Mouse (Mus musculus) spleen, adult 2 months (tissue): ENCODE data around the gene Olfr729. TPM values are rescaled to one million over a fixed set of nuclear protein-coding genes. Genes with fewer than 3 reads are reported as not detected.

Experiments used
- DNase-seq, 2 experiments: peaks; one replicate each; pipeline versions ENCODE4 v3.0.0 to v3.0.0-alpha.2; 2012 to 2021; ENCODE audit warnings: low spot score in 2 of 2, low read depth in 1 of 2
- H3K27ac ChIP-seq: fragments of 200-500 bp; 2 replicates; pipeline ENCODE4 v1.5.1; 2012; ENCODE audit warnings: low read length, inconsistent platforms; ENCODE audit not compliant: insufficient read depth
- H3K27me3 ChIP-seq: fragments of 200-500 bp; 2 replicates; pipeline ENCODE4 v1.6.1; 2012; ENCODE audit warnings: mild to moderate bottlenecking, moderate library complexity, low read length, inconsistent platforms; ENCODE audit not compliant: control insufficient read depth, insufficient read depth
- H3K36me3 ChIP-seq: fragments of 200-500 bp; 2 replicates; pipeline ENCODE4 v1.6.1; 2012; ENCODE audit warnings: mild to moderate bottlenecking, low read length, inconsistent platforms; ENCODE audit not compliant: control insufficient read depth, insufficient read depth
- H3K4me1 ChIP-seq: fragments of 200-500 bp; 2 replicates; pipeline ENCODE4 v1.6.1; 2011; ENCODE audit warnings: inconsistent platforms; ENCODE audit not compliant: control insufficient read depth, insufficient read depth, insufficient read length
- H3K4me3 ChIP-seq: fragments of 200-500 bp; 2 replicates; pipeline ENCODE4 v1.5.1; 2011; ENCODE audit warnings: mild to moderate bottlenecking, inconsistent platforms; ENCODE audit not compliant: insufficient read depth, insufficient read length; ENCODE audit errors: extremely low read depth
- CTCF ChIP-seq: fragments of 200-500 bp; IDR thresholded peaks from 2 replicates; pipeline ENCODE4 v1.5.1; 2011; ENCODE audit warnings: mild to moderate bottlenecking, inconsistent platforms; ENCODE audit not compliant: insufficient read depth, insufficient read length, insufficient replicate concordance; ENCODE audit errors: extremely low read depth
- POLR2A ChIP-seq: fragments of 200-500 bp; IDR thresholded peaks from 2 replicates; pipeline ENCODE4 v1.6.1; 2011; ENCODE audit warnings: low read depth, low read length, inconsistent platforms
- WGBS: fragments of 180-500 bp; shearing (Covaris S2); methylation state at CpG from one replicate; pipeline ENCODE4 v1.1.7; 2018; 5-methylcytosine and 5-hydroxymethylcytosine counted together
- polyA plus RNA-seq: library from polyadenylated mRNA; depleted of rRNA; stranded (reverse); fragments of >200 nt; gene quantifications from 2 replicates; pipeline ENCODE4 v1.2.3, GENCODE M21; 2012; rRNA removed

Gene Olfr729
- not detected in 2 replicates for polyA plus RNA-seq

GRCm38 (mm10) chr14:50152810-50153209 lies at the start of gene Olfr729:
Olfr729 (minus strand) TSS chr14:50152910.
- Histone ChIP-seq H3K27me3 (no peaks in the 10 kb centered on the region), H3K4me3 (no peak within 1 kb of the TSS), H3K27ac (no peak within 1 kb of the TSS), H3K36me3 (no peaks in the 10 kb centered on the region), H3K4me1 (no peaks in the 10 kb centered on the region)
- no peak for DNase-seq
- TF ChIP-seq CTCF (no peak), POLR2A (no peak)

DNA sequence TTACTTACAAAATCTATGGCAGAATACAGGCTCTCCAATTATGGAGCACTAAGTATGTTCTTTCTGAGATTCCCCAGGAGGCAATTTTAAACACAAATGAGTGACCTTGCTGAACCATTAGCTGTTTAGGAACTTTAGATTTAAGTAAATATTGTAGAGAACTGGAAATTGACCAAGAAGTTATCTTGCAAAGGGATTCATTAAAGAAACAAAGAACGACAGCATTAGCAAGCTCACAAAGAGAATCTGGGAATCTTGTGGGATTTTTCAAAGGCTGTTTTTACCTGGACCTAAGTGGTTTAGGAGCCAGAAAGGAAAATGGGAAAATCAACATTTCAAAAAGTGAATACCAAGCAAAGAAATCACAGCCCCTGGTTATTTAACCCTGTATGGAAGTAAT lies 35.4 kb upstream of the Olfr729 start, which contains the start of gene Olfr730:
Gene Olfr730 (minus strand): TSS at position 101 of the 400 bp plus-strand sequence.
- no peak for TF ChIP-seq POLR2A
- TF ChIP-seq CTCF, result no peak

DNA sequence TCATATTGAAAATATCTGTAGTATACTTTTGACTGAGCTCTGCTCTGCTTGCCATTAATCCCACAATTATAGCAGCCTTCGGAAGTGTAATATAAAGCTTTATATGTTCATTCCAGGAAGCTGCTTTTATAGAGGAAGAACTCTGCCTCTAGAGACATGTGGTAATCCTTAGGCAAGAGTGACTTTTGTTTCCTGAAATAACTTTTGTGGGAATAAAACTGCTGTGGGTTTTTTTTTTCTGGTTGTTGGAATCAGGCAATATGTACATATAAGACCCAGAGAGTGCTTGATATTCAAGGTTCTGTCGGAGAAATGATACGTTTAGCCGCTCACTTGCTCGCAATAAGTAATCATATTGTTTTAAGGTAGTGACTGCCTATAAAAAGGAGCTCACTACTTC lies 10.1 kb downstream of the Olfr729 start, which contains the start of gene Olfr728:
Gene Olfr728 (minus strand): TSS at position 101 of the 400 bp plus-strand sequence.
- Histone ChIP-seq H3K27me3 (no peaks in the 10 kb centered on the region), H3K4me3 (no peak within 1 kb of the TSS), H3K4me1 (no peaks in the 10 kb centered on the region), H3K27ac (no peak within 1 kb of the TSS), H3K36me3 (no peaks in the 10 kb centered on the region)
- WGBS, result 88% methylated on average over 5 of the region's 5 CpGs
- no peak for TF ChIP-seq POLR2A
- TF ChIP-seq CTCF, result no peak
- no peak for DNase-seq

More for the DNA sequence above, 35.4 kb upstream of the Olfr729 start, which contains the start of gene Olfr730:
- no peaks in the 10 kb centered on the region for H3K4me1 ChIP-seq
- no peak within 1 kb of the TSS for H3K27ac ChIP-seq
- no peaks in the 10 kb centered on the region for H3K27me3 ChIP-seq
- H3K36me3 ChIP-seq, result no peaks in the 10 kb centered on the region
- no peak within 1 kb of the TSS for H3K4me3 ChIP-seq
- DNase-seq, result no peak
- WGBS, result 74% methylated on average over 1 of the region's 1 CpGs

- DNase-seq, result no peak
- no peak for TF ChIP-seq CTCF
- WGBS, result 83% methylated on average over 1 of the region's 1 CpGs
- H3K4me1 ChIP-seq, result no peaks in the 10 kb centered on the region
- H3K27ac ChIP-seq, result no peak within 1 kb of the TSS
- H3K36me3 ChIP-seq, result no peaks in the 10 kb centered on the region
- H3K27me3 ChIP-seq, result no peaks in the 10 kb centered on the region
- H3K4me3 ChIP-seq, result no peak within 1 kb of the TSS
These were observed 29.8 kb downstream of the Olfr729 start, which contains the start of gene Olfr727 for GRCm38 (mm10) chr14:50122886-50123285. Olfr727 (plus strand) TSS chr14:50123186.

Other genes with a start within 250 kb of the Olfr729 start
- not detected in 2 replicates for gene Olfr723, start 221.1 kb downstream of the Olfr729 start, polyA plus RNA-seq
- not detected in 2 replicates for gene Olfr724, start 189.6 kb downstream of the Olfr729 start, polyA plus RNA-seq
- gene Olfr725, start 112.5 kb downstream of the Olfr729 start, polyA plus RNA-seq, result not detected in 2 replicates
- gene Olfr726, start 62.0 kb downstream of the Olfr729 start, polyA plus RNA-seq, result not detected in 2 replicates
- gene Olfr727, start 29.7 kb downstream of the Olfr729 start, polyA plus RNA-seq, result not detected in 2 replicates
- not detected in 2 replicates for gene Olfr728, start 10.2 kb downstream of the Olfr729 start, polyA plus RNA-seq
- not detected in 2 replicates for gene Olfr730, start 35.3 kb upstream of the Olfr729 start, polyA plus RNA-seq
- not detected in 2 replicates for gene Olfr731, start 89.0 kb upstream of the Olfr729 start, polyA plus RNA-seq
- gene Olfr732, start 131.3 kb upstream of the Olfr729 start, polyA plus RNA-seq, result not detected in 2 replicates
- not detected in 2 replicates for gene Olfr733, start 148.6 kb upstream of the Olfr729 start, polyA plus RNA-seq
- gene Olfr734, start 173.9 kb upstream of the Olfr729 start, polyA plus RNA-seq, result not detected in 2 replicates
- not detected in 2 replicates for gene Olfr735, start 196.0 kb upstream of the Olfr729 start, polyA plus RNA-seq
- 2.9 and 3.2 TPM in 2 replicates for gene Tlr11, start 205.0 kb upstream of the Olfr729 start, polyA plus RNA-seq
- not detected in 2 replicates for gene Olfr736, start 228.3 kb upstream of the Olfr729 start, polyA plus RNA-seq